Mouse (Mus musculus) embryonic stem cell, embryonic (primary cell): ENCODE results near the gene D430019H16Rik.

Experiments
- CTCF ChIA-PET, 4 experiments: fragments of 300-600 bp in 2 of 4; fragments of 350-600 bp in 2 of 4; sonication (Branson Sonifier 250); formaldehyde crosslinking; loops; one replicate each; lab custom pipeline; 2022; ENCODE audit warnings: inconsistent platforms in 2 of 4; lab: Charles Lee
- POLR2A ChIA-PET, 4 experiments: fragments of 300-600 bp in 2 of 4; fragments of 350-600 bp in 2 of 4; sonication (Branson Sonifier 250); formaldehyde crosslinking; loops; one replicate each; lab custom pipeline; 2022; ENCODE audit warnings: antibody characterized with exemption in 4 of 4, inconsistent platforms in 1 of 4; lab: Charles Lee

Gene D430019H16Rik

DNA sequence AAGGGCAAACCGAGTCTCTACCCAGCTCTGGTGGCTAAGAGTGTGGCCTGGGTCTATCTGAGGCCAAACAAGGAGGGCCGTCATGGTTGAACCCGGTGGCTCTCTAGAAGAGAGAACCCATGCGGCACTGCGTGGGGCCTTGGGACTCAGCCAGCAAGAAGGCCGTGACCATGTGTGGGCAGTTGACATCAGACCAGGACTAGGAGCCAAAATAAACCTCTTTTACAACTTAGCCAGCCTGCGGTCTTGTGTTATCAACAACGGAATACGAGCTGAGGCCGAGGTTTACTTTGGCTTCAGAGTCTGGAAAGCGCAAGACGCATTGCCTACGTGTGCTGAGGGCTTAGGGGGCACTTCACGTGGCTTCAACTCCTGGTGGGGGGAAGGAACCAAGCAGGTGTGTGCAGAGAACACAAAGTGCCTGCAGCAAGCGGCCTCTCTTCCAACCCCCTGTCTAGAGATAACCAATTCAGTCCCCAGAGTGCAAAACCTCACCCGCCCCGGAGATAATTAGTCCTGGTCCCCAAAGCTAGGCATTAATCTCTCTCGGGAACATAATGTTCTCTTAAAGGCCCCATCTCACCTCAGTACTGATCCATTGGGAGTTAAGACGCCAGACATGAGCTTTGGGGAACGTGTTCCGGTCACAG lies 63.5 kb downstream of the D430019H16Rik start:
- CTCF ChIA-PET = interaction anchor here in 3 of 4 experiments (0.8 to 2.0 kb wide), 5 partner anchors 19 to 211 kb away, joined by 3 to 6 read pairs (median 4); no protein-coding TSS in a partner anchor
- POLR2A ChIA-PET = interaction anchor here in 2 of 4 experiments (1.0 to 1.9 kb wide), 8 partner anchors 10 to 68 kb away, joined by 3 to 4 read pairs (median 3); partner anchors contain the start of gene Bdkrb2 (in 1 of the 2)

DNA sequence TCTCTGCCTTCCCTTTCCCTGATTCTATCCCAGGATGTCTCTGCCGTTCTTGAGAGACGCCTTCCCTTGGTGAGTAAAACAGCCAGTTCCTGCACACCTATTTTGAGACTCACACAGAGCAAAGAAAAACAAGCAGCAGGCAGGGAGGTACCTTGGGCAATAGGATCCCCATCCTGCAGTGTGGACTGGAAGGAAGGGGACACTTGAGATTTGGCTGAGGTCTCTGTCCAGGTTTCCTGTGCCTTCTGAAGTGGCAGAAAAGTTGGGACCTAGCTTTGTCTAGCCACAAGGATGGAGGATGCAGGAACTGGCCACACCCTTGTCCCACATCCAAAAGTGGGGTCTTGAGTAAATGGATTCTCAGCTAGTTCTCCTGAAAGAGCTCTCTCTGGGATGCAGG lies 66.2 kb downstream of the D430019H16Rik start:
- ChIA-PET CTCF (no interaction called here), POLR2A (interaction anchor here in 2 of 4 experiments (0.6 to 1.4 kb wide), 3 partner anchors 43 to 60 kb away, joined by 3 to 4 read pairs (median 3); partner anchors contain the start of gene Bdkrb2 (in 2 of the 2))

DNA sequence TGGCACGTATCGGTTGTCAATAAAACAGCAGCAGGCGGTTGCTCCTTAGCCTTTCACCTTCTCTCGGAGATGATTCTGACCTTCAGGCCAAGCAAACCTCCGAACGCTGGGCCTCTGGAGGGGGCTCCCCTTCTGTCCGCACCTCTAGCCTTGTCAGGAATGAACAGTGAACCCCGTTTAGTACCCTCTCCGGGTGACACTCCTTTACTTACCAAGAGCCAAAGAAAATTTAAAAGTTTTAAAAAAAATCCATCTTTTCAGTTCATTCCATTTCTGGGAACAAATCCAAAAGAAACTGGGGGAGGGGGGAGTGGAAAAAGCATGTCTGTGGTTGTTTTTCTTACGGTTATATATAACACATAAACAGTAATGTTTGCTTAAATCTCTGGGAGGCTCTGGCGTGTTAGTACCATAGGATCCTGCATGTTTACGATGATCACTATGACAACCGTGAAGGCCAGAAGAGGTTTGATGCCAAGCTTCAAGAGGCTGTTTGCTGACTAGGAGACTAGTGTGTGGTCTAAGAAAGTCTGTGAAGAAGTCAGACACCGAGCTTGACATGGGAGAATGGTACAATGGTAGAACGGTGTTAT lies 67.6 kb downstream of the D430019H16Rik start:
- POLR2A ChIA-PET = no interaction called here
- CTCF ChIA-PET = interaction anchor here in 1 of 4 experiments (1.4 kb wide), 1 partner anchor 64 kb away, joined by 3 read pairs; no protein-coding TSS in a partner anchor

DNA sequence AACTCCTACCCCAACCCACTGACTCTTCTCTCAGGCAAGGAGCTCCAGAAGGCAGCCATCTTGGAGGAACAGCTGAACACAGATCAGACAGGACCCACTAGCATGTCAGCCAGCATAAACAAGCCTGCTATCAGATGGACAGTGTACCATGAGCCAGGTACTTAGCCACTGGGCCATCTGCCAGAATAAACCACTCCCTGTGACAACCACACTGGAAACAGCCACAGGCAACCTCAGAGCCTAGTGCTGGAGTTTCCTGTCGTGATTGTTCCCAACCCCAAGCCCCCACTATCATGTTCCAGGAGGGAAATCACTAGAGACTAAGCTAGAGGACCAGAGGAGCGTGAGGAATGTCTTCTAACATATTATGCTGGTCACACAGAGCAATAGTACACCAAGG lies 70.1 kb downstream of the D430019H16Rik start:
- ChIA-PET POLR2A (interaction anchor here in 3 of 4 experiments (0.6 to 1.8 kb wide), 9 partner anchors 9 to 1003 kb away, joined by 3 to 7 read pairs (median 3); no protein-coding TSS in a partner anchor), CTCF (interaction anchor here in 3 of 4 experiments (0.9 to 1.8 kb wide), 4 partner anchors 26 to 61 kb away, joined by 3 to 5 read pairs (median 3); no protein-coding TSS in a partner anchor)

DNA sequence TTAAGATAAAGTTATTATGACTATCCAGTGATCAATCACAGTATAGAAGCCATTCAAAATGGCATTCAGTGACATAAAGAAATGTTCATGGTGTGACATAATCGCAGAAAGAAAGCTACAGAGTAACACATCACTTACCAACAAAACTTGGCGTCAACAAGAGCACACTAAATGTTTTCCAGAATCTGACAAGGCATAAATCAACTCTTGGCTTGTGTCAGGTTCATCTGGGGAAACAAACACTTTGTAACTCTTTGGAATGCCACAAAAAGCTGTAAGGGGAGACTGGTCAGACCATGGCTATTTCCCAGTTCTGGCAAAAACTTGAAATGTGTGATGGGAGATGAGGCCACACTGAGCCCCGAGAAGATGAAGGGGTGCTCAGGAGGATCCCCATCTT lies 72.5 kb downstream of the D430019H16Rik start:
- POLR2A ChIA-PET = interaction anchor here in 2 of 4 experiments (0.6 to 1.6 kb wide), 3 partner anchors 9 to 112 kb away, joined by 4 read pairs; no protein-coding TSS in a partner anchor

DNA sequence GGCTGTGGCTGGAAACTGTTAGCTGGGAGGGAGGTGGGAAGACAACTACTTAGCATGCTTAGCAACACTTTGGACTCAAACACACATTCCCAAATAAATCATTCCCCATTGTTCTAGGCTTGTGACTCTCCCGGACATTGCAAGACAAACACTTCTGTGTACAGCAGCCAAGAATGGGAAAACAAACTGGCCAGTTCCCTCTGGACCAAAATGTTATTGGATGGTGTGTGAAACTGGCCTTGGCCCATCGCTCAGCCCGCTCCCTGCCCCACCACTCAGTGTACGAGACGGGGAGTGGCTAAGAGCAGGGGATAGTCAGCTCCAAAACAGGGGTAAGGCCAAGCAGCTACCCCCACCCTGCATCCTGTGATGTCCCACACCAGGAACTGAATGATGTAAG lies 73.2 kb downstream of the D430019H16Rik start:
- ChIA-PET POLR2A (interaction anchor here in 2 of 4 experiments (0.7 to 1.6 kb wide), 3 partner anchors 9 to 53 kb away, joined by 3 to 4 read pairs (median 4); no protein-coding TSS in a partner anchor), CTCF (interaction anchor here in 2 of 4 experiments (1.0 to 2.0 kb wide), 2 partner anchors 29 to 201 kb away, joined by 4 to 8 read pairs; no protein-coding TSS in a partner anchor)

More for the DNA sequence above, 72.5 kb downstream of the D430019H16Rik start:
- CTCF ChIA-PET = interaction anchor here in 1 of 4 experiments (2.0 kb wide), 1 partner anchor 28 kb away, joined by 4 read pairs; no protein-coding TSS in a partner anchor

DNA sequence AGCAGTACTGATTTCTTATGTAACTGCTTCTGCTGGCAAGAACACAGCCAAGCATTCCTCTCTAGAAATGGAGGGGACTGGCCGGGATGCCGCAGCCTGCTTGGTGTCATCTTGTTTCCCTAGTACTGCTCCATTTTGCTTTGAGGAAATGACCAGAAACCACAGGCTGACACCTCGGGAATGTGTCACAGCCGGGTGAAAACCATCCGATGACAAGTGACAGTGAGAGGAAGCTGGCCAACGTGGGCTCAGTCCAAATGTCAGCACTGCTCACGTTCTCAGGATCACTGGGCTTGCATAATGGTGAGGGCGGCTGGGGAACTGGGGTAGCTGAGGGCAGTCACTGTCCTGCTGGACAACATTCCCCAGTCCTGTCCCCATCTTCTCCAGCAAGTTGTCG lies 75.9 kb downstream of the D430019H16Rik start:
- POLR2A ChIA-PET = interaction anchor here in 1 of 4 experiments (1.1 kb wide), 1 partner anchor 34 kb away, joined by 5 read pairs; the partner anchor contains the start of gene Bdkrb2
- CTCF ChIA-PET = interaction anchor here in 1 of 4 experiments (1.0 kb wide), 1 partner anchor 55 kb away, joined by 3 read pairs; no protein-coding TSS in a partner anchor

DNA sequence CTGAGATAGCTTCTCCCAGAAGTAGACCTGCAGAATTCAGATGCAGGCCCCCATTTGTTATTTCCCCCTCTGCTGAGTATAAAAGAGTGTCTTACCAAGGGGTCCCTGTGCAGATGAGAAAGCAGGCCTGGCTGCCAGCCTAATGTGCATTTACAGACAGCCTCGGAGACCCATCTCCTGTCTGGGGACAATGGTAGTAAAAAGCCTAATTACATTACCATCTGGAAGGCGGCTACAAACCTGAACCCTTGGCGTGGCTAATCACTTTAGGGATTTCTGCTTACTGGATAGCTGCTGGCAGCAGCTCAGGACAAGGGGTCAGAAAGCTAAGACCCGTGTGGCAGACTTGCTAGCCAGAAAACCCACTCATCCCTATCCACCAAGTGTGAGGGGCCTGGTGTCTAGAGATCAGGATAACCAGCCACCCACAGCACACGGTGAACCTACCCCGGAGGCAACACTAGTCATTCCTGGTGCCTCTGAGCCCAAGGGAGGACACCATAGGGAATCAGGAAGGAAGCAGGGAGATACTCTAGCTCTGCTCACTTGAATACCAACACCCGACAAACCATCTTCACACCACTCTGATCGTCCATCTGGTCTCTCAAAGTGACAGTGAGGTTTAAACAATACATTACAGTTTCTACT lies 78.2 kb downstream of the D430019H16Rik start:
- POLR2A ChIA-PET = interaction anchor here in 2 of 4 experiments (0.6 to 1.8 kb wide), 2 partner anchors 17 to 48 kb away, joined by 3 to 4 read pairs; no protein-coding TSS in a partner anchor

DNA sequence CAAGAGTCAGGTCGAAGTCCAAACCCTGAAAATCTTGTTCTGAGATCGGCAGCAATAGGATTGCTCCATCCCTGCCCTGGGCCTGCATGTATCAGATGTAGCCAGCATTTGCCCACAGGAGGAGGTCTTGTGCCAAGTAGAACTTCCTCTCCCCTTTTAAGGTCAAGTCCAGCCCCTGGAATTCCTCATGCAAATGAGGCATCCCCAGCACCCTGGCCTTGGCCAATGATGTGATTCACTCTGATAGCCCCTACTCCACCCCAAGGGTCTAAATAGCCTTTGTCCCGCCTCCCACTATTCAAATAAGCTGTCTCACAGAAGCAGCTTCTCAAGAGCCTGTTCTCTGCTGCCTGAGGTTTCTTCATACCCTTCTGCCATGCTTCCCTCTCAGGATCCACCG lies 81.2 kb downstream of the D430019H16Rik start:
- CTCF ChIA-PET = interaction anchor here in 1 of 4 experiments (0.8 kb wide), 1 partner anchor 75 kb away, joined by 3 read pairs; no protein-coding TSS in a partner anchor
- POLR2A ChIA-PET = interaction anchor here in 2 of 4 experiments (0.8 to 2.0 kb wide), 7 partner anchors 26 to 49 kb away, joined by 3 to 6 read pairs (median 3); partner anchors contain the start of gene Bdkrb2 (in 1 of the 2)

More for the DNA sequence above, 78.2 kb downstream of the D430019H16Rik start:
- CTCF ChIA-PET = interaction anchor here in 1 of 4 experiments (1.8 kb wide), 1 partner anchor 34 kb away, joined by 6 read pairs; no protein-coding TSS in a partner anchor

DNA sequence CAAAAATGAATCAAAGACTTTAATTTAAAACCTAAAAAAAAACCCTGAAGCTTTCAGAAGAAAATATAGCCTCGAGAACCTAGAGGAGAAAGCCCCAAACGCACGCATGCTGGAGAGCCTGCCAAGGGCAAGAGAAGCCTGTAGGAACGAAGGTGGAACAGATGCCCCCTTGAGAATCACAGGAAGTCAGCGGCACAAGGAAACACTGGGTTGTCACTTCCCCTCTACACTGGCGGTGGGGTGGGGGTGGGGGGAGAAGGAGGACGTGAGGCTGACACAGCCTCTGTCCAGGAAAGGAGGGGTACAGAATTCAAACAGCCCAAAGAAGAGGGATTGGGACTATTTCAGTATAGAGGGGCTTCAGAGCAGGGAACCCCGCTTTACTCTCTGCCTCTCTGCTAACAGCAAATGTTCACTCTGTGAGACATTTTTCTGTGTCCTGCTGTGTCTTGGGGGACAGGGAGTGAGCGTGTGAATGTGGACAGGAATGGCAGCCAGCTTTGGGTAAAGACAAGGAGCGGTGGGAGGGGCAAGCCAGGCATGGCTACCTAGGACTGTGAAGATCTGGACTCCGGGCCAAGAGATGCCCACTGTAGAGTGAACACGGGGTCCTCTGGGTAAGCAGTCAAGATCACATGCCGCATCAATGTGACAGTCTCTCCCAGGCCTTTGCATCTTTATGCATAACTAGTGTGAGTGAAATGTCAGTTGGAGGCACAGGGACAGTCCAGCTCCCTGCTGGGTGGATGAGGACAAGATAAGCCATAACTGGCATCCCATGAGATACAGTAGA lies 82.5 kb downstream of the D430019H16Rik start:
- ChIA-PET POLR2A (interaction anchor here in 3 of 4 experiments (0.8 to 2.0 kb wide), 8 partner anchors 20 to 49 kb away, joined by 3 to 6 read pairs (median 4); partner anchors contain the start of gene Bdkrb2 (in 1 of the 3)), CTCF (interaction anchor here in 3 of 4 experiments (0.6 to 1.2 kb wide), 3 partner anchors 11 to 53 kb away, joined by 4 to 8 read pairs (median 4); no protein-coding TSS in a partner anchor)

DNA sequence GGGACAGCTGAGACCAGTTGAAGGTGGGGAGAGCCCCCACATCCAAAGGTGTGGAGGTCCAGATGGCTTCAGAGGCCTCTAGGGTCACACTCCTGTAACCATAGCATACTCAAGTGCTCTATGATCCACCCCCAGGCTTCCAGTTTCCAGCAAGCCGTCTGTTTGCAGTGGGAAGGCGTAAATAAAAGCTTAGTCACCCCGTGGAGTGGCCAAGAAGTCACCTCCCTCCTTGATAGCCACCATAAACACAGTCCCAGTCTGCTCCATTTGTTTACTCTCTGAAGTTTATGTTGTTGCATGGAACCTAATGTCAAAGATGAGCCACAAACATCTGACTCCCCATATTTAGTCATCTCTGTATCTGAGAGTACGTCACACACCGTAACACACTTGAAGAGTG lies 83.5 kb downstream of the D430019H16Rik start:
- CTCF ChIA-PET = interaction anchor here in 2 of 4 experiments (0.7 to 1.1 kb wide), 2 partner anchors 47 to 75 kb away, joined by 3 to 4 read pairs; no protein-coding TSS in a partner anchor
- POLR2A ChIA-PET = interaction anchor here in 1 of 4 experiments (1.5 to 1.7 kb wide), 2 partner anchors 19 to 43 kb away, joined by 4 read pairs; no protein-coding TSS in a partner anchor

DNA sequence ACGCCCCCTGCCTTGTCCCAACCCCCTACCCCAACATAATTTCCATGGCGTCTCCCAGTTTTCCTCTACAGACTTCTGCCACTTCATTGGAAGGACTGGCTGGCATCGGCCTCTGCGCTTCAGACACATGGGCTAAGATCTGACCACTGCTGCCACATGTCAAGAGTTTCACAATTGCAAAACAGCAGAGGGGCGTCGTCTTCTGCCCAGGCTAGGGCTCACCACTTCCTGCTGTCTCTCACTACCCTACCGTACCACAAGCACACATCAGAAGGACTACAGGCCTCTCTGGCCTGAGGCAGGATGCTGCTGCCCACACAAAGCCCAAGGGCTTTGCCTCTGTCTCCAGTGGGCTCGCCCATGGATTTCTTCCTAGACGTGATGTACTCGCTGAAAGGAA lies 86.0 kb downstream of the D430019H16Rik start:
- CTCF ChIA-PET = no interaction called here
- POLR2A ChIA-PET = interaction anchor here in 2 of 4 experiments (1.3 to 2.2 kb wide), 2 partner anchors 15 to 22 kb away, joined by 3 to 6 read pairs; no protein-coding TSS in a partner anchor

DNA sequence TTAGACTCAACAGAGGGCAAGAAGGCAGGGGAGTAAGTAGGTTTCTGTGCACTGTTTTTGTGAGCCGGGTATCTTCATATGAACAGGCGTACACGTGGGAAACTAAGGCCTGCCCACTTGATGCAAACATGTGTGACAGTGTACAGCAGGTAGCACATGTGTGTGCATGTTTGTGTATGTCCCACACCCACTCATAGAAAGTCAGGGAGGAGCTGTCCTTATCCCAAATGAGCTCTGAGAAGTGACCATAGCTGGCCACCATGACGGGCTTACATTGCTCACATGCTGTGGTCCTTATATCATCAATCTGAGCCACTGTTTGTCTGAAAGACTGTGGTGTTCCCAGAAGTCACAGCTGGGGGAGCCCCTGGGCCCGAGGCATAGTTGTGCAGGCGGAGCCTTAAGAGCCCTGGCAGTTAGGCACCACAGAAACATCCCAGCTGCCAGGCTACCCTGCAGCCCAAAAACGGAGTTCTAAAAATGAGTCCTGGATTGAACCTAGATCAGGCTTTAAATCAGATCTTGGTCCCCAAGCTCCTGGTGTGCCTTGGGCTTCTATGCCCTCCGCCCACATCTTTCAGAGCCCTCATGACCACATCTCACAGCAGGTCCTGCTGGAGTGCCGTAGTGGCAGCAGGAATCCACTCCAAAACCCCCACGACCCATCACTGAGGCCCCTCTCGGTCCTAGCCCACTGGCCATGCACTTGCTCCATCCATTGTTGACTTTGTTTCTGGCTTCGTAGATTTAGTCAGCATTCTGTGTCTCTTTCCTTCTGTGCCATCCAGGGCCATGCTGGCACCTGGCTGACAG lies 88.1 kb downstream of the D430019H16Rik start:
- ChIA-PET POLR2A (interaction anchor here in 3 of 4 experiments (0.7 to 1.2 kb wide), 5 partner anchors 15 to 48 kb away, joined by 3 to 6 read pairs (median 3); no protein-coding TSS in a partner anchor), CTCF (interaction anchor here in 1 of 4 experiments (1.4 kb wide), 1 partner anchor 44 kb away, joined by 3 read pairs; no protein-coding TSS in a partner anchor)

DNA sequence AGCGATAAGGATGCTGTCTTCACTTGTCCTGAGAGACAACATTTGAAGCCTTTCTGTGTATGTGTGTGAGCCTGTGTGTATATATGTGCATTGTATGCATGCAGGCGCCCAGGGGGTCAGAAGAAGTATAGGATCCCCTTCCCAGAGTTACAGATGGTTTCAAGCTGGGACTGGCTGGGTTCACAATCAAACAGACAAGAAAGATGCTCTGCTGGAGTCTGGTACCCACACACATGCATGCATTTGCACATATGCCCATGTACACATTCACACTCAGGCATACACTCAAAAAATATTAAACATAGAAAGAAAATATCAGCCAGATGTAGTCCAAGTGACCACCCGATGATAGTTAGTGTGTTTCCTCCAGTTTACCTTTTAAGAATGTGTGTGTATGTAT lies 88.9 kb downstream of the D430019H16Rik start:
- CTCF ChIA-PET = interaction anchor here in 1 of 4 experiments (1.4 kb wide), 1 partner anchor 43 kb away, joined by 3 read pairs; no protein-coding TSS in a partner anchor

More for the DNA sequence above, 88.9 kb downstream of the D430019H16Rik start:
- POLR2A ChIA-PET = interaction anchor here in 1 of 4 experiments (1.6 kb wide), 1 partner anchor 42 kb away, joined by 4 read pairs; no protein-coding TSS in a partner anchor
